Mouse (Mus musculus) stomach, postnatal 0 days (tissue): ENCODE measurements around the gene Gmps. TPM values are rescaled to one million over a fixed set of nuclear protein-coding genes. Genes with fewer than 3 reads are reported as not detected.

Experiments
- ATAC-seq: fragments of 200-750 bp; cut with Nextera tagmentation; 2 replicates; pipeline ENCODE4 v1.8.0; 2017; ENCODE audit not compliant: low FRiP score, low TSS enrichment
- DNase-seq: peaks from one replicate; pipeline ENCODE4 v3.0.0-alpha.2; 2016; ENCODE audit warnings: low spot score
- H3K27ac ChIP-seq: fragments of 300-500 bp; sonication (generic); replicated peaks from 2 replicates; pipeline ENCODE4 v1.5.1; 2014; ENCODE audit warnings: mild to moderate bottlenecking, control low read depth
- H3K27me3 ChIP-seq: fragments of 300-500 bp; sonication (generic); 2 replicates; pipeline ENCODE4 v1.6.1; 2014; ENCODE audit warnings: low read length; ENCODE audit not compliant: control insufficient read depth, insufficient read depth
- H3K36me3 ChIP-seq: fragments of 300-500 bp; sonication (generic); 2 replicates; pipeline ENCODE4 v1.6.1; 2014; ENCODE audit warnings: low read length, mixed read lengths; ENCODE audit not compliant: control insufficient read depth, insufficient read depth
- H3K4me1 ChIP-seq: fragments of 300-500 bp; sonication (generic); replicated peaks from 2 replicates; pipeline ENCODE4 v1.6.1; 2014; ENCODE audit warnings: antibody characterized with exemption; ENCODE audit not compliant: control insufficient read depth, insufficient read depth
- H3K4me2 ChIP-seq: fragments of 300-500 bp; sonication (generic); replicated peaks from 2 replicates; pipeline ENCODE4 v1.6.1; 2014; ENCODE audit warnings: low read depth, mild to moderate bottlenecking, control low read depth, moderate library complexity
- H3K4me3 ChIP-seq: fragments of 300-500 bp; sonication (generic); 2 replicates; pipeline ENCODE4 v1.5.1; 2014; ENCODE audit warnings: low read depth, low read length, control low read depth
- H3K9ac ChIP-seq: fragments of 300-500 bp; sonication (generic); 2 replicates; pipeline ENCODE4 v1.6.1; 2014; ENCODE audit warnings: mild to moderate bottlenecking, low read length, control low read depth, mixed read lengths
- H3K9me3 ChIP-seq: fragments of 300-500 bp; sonication (generic); 2 replicates; pipeline ENCODE4 v1.6.1; 2016; ENCODE audit warnings: low read length; ENCODE audit not compliant: control insufficient read depth
- CTCF ChIP-seq: IDR thresholded peaks from 2 replicates; pipeline ENCODE4 v1.5.1; 2016; ENCODE audit warnings: antibody characterized with exemption, low read depth, mild to moderate bottlenecking, moderate library complexity
- EP300 ChIP-seq: optimal IDR thresholded peaks from 2 replicates; pipeline ENCODE3; 2016; ENCODE audit warnings: antibody characterized with exemption
- WGBS: fragments of 180-500 bp; shearing (Covaris S2); extraction: QIAGEN DNeasy Blood & Tissue Kit; methylation state at CpG from one replicate; pipeline ENCODE4 v1.1.7; 2014; 5-methylcytosine and 5-hydroxymethylcytosine counted together
- polyA plus RNA-seq: library from polyadenylated mRNA; unstranded; fragments of >200 nt; fragmentation: Nextera tagmentation; extraction: Ambion mirVana; gene quantifications from 2 replicates; pipeline ENCODE4 v1.2.1, GENCODE M21; 2015

The Gmps gene
- 16.2 and 16.3 TPM in 2 replicates for polyA plus RNA-seq

DNA sequence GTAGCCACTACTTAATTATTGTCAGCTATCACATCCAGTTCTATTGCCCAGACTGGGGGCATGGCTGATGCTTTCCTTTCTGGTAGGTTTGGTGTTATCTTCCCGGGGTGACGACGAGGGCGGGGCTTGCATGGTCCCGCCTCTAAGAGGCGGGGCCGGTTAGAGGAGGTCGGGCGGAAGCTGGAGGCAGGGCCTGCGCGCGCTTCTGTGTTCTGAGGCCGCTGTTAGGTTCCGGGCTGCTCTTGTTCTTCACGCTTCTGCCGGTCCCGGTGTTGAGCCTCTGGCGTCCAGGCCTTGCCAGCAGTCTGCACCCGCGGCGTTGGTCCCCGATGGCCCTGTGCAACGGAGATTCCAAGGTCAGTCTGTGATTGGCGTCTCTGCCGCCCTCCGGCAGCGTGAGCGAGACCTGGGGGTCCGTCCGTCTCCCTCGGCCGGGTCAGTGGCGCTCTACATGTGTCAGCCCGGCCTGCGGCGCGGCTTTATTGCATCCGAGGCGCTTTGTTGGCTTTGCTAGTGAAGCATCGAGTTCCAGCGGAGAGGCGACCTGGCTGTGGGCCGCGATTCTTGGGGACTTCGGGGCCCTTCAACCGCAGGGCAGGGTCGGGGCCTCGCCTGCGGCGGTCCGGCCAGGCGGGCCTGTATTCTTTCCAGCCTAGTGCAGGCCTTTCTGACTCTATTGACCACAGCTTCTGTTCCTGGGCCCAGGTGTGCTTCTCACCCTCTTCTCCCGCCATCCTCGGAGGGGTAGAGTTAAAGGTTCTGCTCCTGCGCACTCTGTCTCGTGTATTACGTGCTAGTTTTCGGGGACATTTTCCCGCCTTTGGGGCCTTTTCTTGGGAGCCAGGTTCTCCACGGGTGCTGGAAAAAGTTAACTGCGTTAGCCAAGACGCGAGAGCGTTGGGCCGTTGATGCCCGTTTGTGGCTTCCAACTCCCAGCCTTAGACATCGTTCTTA is at the start of gene Gmps:
Gene Gmps (plus strand): TSS at position 152 of the 954 bp plus-strand sequence.
- under 1% methylated on average over 67 of the region's 67 CpGs for WGBS
- Histone ChIP-seq H3K27me3 (no peaks in the 10 kb centered on the region), H3K4me2 (peak within 1 kb of the TSS; percentile 82), H3K36me3 (0 out of 2 replicates have a peak, but pooled peaks cover 4% of the 10 kb centered on the region), H3K4me3 (peak within 1 kb of the TSS; percentile 75), H3K27ac (peak within 1 kb of the TSS; percentile 93), H3K9ac (peak within 1 kb of the TSS; percentile 95), H3K9me3 (no peaks in the 10 kb centered on the region), H3K4me1 (no peaks in the 10 kb centered on the region)
- DNase-seq (peak; percentile 94), ATAC-seq (peak; percentile 100)
- no peak; the same call in 1 of the 2 replicates for TF ChIP-seq CTCF
- TF ChIP-seq EP300, result peak; percentile 30

DNA sequence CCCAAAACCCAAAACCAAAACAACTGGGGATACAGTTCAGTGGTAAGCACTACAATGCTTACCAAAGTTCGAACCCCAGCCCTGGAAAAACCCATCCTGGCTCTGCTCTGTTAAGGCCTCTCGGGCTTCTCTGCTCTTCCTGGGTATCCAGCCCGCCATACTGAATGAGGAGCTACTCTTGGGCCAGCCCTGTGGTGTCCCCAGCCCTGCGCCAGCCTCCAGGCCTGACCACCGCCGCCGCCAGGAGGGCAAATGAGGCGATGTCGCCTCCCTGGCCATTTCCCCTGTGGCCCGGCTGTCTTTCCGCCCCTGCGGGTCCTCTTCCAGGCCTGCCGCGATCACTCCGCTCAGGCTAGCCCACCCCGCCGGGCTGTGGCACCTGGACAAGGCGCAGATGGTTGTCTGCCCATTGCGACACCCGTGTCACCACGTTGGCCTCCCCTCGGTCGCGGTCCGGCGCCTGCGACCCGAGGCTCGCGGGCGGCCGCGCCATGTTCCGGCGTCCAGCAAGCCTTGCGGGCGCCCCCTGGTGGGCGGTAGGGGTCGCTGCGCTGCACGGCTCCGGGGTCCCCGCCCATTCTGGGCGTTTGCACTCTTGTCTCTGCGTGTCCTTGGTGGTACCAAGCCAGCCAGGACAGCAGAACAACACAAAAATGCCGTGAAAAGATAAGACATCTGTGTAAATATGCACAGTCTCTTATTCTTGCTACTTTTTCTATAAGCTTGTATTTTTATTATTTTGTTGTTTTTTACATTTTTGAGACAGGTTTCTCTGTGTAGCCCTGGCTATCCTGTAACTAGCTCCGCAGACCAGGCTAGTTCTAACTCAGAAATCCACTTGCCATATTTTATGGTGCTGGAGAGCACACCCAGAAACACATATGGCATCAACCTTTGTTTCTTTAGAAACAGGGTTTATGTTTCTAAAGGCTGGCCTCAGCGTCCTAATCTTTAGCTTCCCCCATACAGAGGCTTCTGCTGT is 46.7 kb upstream of the Gmps start, which contains the start of gene E130311K13Rik:
Gene E130311K13Rik (minus strand): TSS at position 595 of the 982 bp plus-strand sequence.
- Histone ChIP-seq H3K4me1 (no peaks in the 10 kb centered on the region), H3K9me3 (no peaks in the 10 kb centered on the region), H3K4me2 (peak within 1 kb of the TSS; percentile 74), H3K27me3 (no peaks in the 10 kb centered on the region), H3K27ac (peak within 1 kb of the TSS; percentile 84), H3K9ac (peak within 1 kb of the TSS; percentile 93), H3K4me3 (peak within 1 kb of the TSS; percentile 73), H3K36me3 (no peaks in the 10 kb centered on the region)
- peak; percentile 91 for DNase-seq
- ATAC-seq, result peak; percentile 98
- TF ChIP-seq EP300 (no peak), CTCF (peak; percentile 86)
- WGBS, result 5% methylated on average over 48 of the region's 48 CpGs

GRCm38 (mm10) chr3:63938928-63939327 is 37.0 kb upstream of the Gmps start:
- H3K4me1 ChIP-seq, result no peaks in the 10 kb centered on the region
- H3K4me2 ChIP-seq, result no peak overlapping the region
- no peak for TF ChIP-seq EP300
- TF ChIP-seq CTCF, result no peak
- DNase-seq, result peak; percentile 62
- peaks cover 2% of the 10 kb centered on the region; the same call in 1 of the 2 replicates for H3K36me3 ChIP-seq
- peak; percentile 75 for ATAC-seq
- H3K27ac ChIP-seq, result no peak overlapping the region
- H3K4me3 ChIP-seq, result no peak overlapping the region
- H3K9me3 ChIP-seq, result no peaks in the 10 kb centered on the region
- no peaks in the 10 kb centered on the region for H3K27me3 ChIP-seq
- no peak overlapping the region for H3K9ac ChIP-seq
- WGBS, result 70% methylated on average over 2 of the region's 2 CpGs

GRCm38 (mm10) chr3:63941204-63941850 is 34.6 kb upstream of the Gmps start:
- WGBS, result 73% methylated on average over 2 of the region's 2 CpGs
- ATAC-seq (peak; percentile 87), DNase-seq (peak; percentile 23)
- Histone ChIP-seq H3K4me1 (no peaks in the 10 kb centered on the region), H3K27ac (0 out of 2 replicates have a peak overlapping the region, but pooled peaks have one; percentile 18), H3K36me3 (peaks cover 4% of the 10 kb centered on the region; the same call in 1 of the 2 replicates), H3K27me3 (no peaks in the 10 kb centered on the region), H3K9ac (no peak overlapping the region), H3K4me3 (no peak overlapping the region), H3K9me3 (no peaks in the 10 kb centered on the region), H3K4me2 (no peak overlapping the region)
- TF ChIP-seq EP300 (no peak), CTCF (no peak)

- Histone ChIP-seq H3K9ac (no peak overlapping the region), H3K4me3 (no peak overlapping the region), H3K27me3 (no peaks in the 10 kb centered on the region), H3K36me3 (0 out of 2 replicates have a peak, but pooled peaks cover 2% of the 10 kb centered on the region), H3K4me1 (no peaks in the 10 kb centered on the region), H3K4me2 (no peak overlapping the region), H3K9me3 (no peaks in the 10 kb centered on the region), H3K27ac (no peak overlapping the region)
- DNase-seq (no peak), ATAC-seq (no peak)
- TF ChIP-seq EP300, result no peak
- no peak for TF ChIP-seq CTCF
- WGBS, result 68% methylated on average over 3 of the region's 3 CpGs
These were observed 26.1 kb upstream of the Gmps start for GRCm38 (mm10) chr3:63949837-63950236.
